Mouse (Mus musculus): ENCODE results near the gene Gtf3c1. TPM values are rescaled to one million over a fixed set of nuclear protein-coding genes. Genes with fewer than 3 reads are reported as not detected.

The Gtf3c1 gene
- polyA plus RNA-seq, 1 experiment from 2014 or later: 29.6 TPM

GRCm38 (mm10) chr7:125597083-125597482 is 110.5 kb downstream of the Gtf3c1 start:
- Histone ChIP-seq H3K27me3 (ENCODE audit: control insufficient read depth, insufficient read depth, low read length) (no peaks in the 10 kb centered on the region), H3K36me3 (ENCODE audit: control insufficient read depth, insufficient read depth, low read length) (no peaks in the 10 kb centered on the region), H3K27ac (ENCODE audit: low read depth, low read length) (no peak overlapping the region), H3K9me3 (ENCODE audit: control insufficient read depth, low read length) (no peaks in the 10 kb centered on the region), H3K4me3 (ENCODE audit: low read depth, low read length) (no peak overlapping the region), H3K4me1 (ENCODE audit: control insufficient read depth, insufficient read depth, low read length) (no peaks in the 10 kb centered on the region), H3K9ac (ENCODE audit: low read length) (no peak overlapping the region), H3K4me2 (no peak overlapping the region)
- WGBS: 92% methylated on average over 9 of the region's 9 CpGs
- no peak for ATAC-seq (ENCODE audit: low FRiP score)
- DNase-seq (ENCODE audit: low spot score, missing footprints): no peak

GRCm38 (mm10) chr7:125596406-125596805 is 111.2 kb downstream of the Gtf3c1 start:
- ATAC-seq (ENCODE audit: low FRiP score) (no peak), DNase-seq (ENCODE audit: low spot score, missing footprints) (no peak)
- Histone ChIP-seq H3K27me3 (ENCODE audit: control insufficient read depth, insufficient read depth, low read length) (no peaks in the 10 kb centered on the region), H3K9me3 (ENCODE audit: control insufficient read depth, low read length) (no peaks in the 10 kb centered on the region), H3K36me3 (ENCODE audit: control insufficient read depth, insufficient read depth, low read length) (no peaks in the 10 kb centered on the region), H3K27ac (ENCODE audit: low read depth, low read length) (no peak overlapping the region), H3K4me3 (ENCODE audit: low read depth, low read length) (no peak overlapping the region), H3K9ac (ENCODE audit: low read length) (no peak overlapping the region), H3K4me2 (no peak overlapping the region), H3K4me1 (ENCODE audit: control insufficient read depth, insufficient read depth, low read length) (no peaks in the 10 kb centered on the region)
- WGBS: 71% methylated on average over 3 of the region's 3 CpGs

- no peaks in the 10 kb centered on the region for H3K36me3 ChIP-seq (ENCODE audit: control insufficient read depth, insufficient read depth, low read length)
- H3K27me3 ChIP-seq (ENCODE audit: control insufficient read depth, insufficient read depth, low read length): no peaks in the 10 kb centered on the region
- 79% methylated on average over 4 of the region's 4 CpGs for WGBS
- H3K27ac ChIP-seq (ENCODE audit: low read depth, low read length): no peak overlapping the region
- ATAC-seq (ENCODE audit: low FRiP score): no peak
- H3K9me3 ChIP-seq (ENCODE audit: control insufficient read depth, low read length): no peaks in the 10 kb centered on the region
- H3K4me1 ChIP-seq (ENCODE audit: control insufficient read depth, insufficient read depth, low read length): no peaks in the 10 kb centered on the region
- no peak overlapping the region for H3K4me3 ChIP-seq (ENCODE audit: low read depth, low read length)
- H3K9ac ChIP-seq (ENCODE audit: low read length): no peak overlapping the region
- H3K4me2 ChIP-seq: no peak overlapping the region
- no peak for DNase-seq (ENCODE audit: low spot score, missing footprints)
Observed at GRCm38 (mm10) chr7:125593831-125594230, 113.7 kb downstream of the Gtf3c1 start.

Other genes with a start within 250 kb of the Gtf3c1 start
- gene Nsmce1, start 216.2 kb downstream of the Gtf3c1 start, polyA plus RNA-seq (2014; fragmentation: Nextera tagmentation; extraction: Ambion mirVana): 115 and 128 TPM in 2 replicates
- 2.6 and 3.5 TPM in 2 replicates for gene Il4ra, start 155.7 kb downstream of the Gtf3c1 start, polyA plus RNA-seq (2014; fragmentation: Nextera tagmentation; extraction: Ambion mirVana)
- 0.36 and 0.43 TPM in 2 replicates for gene Il21r, start 104.4 kb downstream of the Gtf3c1 start, polyA plus RNA-seq (2014; fragmentation: Nextera tagmentation; extraction: Ambion mirVana)
- 7.5 and 7.9 TPM in 2 replicates for gene D430042O09Rik, start 108 bp upstream of the Gtf3c1 start, polyA plus RNA-seq (2014; fragmentation: Nextera tagmentation; extraction: Ambion mirVana)